Mouse (Mus musculus): ENCODE results near the gene Gucy1a1.
"Not testable (repeated sequence)": the region's sequence is repeated elsewhere in the genome, so short reads cannot be mapped to it uniquely, and the experiment has no call there.

Gucy1a1 gene

GRCm38 (mm10) chr3:82145126-82145901 is at the start of gene Gucy1a1:
Gene Gucy1a1, minus strand, starts transcription at chr3:82145789.
- no peak for DNase-seq (ENCODE audit: low spot score)

- no peak for DNase-seq (ENCODE audit: low spot score)
Measured at GRCm38 (mm10) chr3:82191559-82192245, 46.1 kb upstream of the Gucy1a1 start.

DNA sequence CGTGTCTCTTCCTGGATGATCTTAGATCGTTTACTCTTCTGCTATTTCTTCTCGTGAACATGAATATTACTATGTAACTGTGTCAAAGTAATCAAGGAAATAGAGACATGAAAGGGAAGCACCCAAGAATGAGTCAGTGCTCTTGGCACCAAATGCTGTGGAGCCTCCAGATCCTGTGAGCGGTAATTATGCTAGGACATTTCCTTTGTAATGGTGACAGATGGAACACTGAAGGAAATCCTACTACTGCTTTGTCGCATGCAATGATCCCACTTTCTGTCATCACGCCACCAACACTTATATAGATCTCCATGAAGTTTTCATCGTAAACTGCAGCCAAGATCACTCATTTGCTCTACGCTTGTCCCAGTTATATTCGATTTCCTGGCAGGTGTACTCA is 40.0 kb upstream of the Gucy1a1 start:
- no peak for DNase-seq (ENCODE audit: low spot score)

GRCm38 (mm10) chr3:82181500-82181899 is 35.9 kb upstream of the Gucy1a1 start:
- no peak for DNase-seq (ENCODE audit: low spot score)

- DNase-seq (ENCODE audit: low spot score): no peak
Measured at GRCm38 (mm10) chr3:82180253-82180652, 34.7 kb upstream of the Gucy1a1 start.

DNA sequence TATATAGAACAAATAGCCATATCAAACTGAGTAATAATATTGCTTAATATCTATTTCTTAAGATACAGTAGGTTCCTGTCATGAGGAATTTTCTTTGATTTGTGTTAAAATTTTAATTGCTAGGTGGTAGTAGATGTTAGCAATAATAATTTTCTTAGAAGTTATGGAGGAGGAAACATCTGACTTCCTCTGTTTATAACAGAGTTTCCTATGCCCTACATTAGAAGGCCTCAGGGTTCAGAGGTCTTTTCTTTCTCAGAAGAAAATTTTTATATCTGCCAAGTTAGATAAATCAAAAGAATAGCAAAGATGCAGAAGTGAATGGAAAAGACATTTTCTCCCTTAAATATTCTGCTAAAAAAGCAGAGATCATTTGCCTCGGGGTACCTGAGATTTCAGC is 29.9 kb upstream of the Gucy1a1 start:
- no peak for DNase-seq (ENCODE audit: low spot score)

GRCm38 (mm10) chr3:82167064-82167463 is 21.5 kb upstream of the Gucy1a1 start:
- DNase-seq (ENCODE audit: low spot score): no peak

GRCm38 (mm10) chr3:82165937-82166336 is 20.3 kb upstream of the Gucy1a1 start:
- no peak for DNase-seq (ENCODE audit: low spot score)

- not testable (repeated sequence) for DNase-seq (ENCODE audit: low spot score)
Measured at GRCm38 (mm10) chr3:82162992-82163391, 17.4 kb upstream of the Gucy1a1 start.

DNA sequence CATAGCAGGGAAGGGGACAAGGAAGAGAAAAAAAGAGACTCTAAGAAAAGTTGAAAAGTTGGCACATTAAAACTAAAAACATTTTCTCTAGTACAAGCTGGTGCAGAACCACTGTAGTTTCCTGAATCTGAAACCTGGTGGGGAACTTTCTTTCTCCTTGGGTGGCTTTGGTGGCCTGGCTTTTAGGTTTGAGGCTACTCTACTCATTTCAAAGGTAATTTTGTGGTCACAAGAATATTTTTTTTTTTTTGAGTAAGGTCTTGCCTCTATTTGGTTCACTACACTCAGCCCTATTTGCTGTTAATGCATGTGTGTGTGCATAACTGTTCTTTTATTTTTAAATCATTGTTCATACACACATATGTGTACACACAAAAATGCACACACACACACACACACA is 389 bp upstream of the Gucy1a1 start:
- DNase-seq (ENCODE audit: low spot score): no peak

DNA sequence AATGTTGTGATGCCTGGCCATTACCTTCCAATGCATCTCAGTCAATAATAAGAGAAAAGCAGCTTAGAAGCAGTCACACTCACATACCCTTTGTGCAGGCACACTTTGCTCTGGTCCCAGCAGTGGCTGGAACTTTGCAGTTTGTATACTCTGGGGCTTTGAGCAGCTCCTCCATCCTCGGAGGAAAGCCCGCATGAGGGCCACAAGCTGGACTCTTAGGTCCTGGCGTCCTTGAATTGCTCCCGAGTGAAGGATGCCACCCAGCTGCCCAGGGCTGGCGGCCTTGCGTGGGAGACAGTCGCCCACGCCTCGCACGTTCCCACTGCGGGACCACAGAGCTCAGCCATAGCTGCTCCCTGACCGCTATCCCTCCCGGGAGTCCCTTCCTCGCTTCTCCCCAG is 864 bp downstream of the Gucy1a1 start:
- no peak for DNase-seq (ENCODE audit: low spot score)

DNA sequence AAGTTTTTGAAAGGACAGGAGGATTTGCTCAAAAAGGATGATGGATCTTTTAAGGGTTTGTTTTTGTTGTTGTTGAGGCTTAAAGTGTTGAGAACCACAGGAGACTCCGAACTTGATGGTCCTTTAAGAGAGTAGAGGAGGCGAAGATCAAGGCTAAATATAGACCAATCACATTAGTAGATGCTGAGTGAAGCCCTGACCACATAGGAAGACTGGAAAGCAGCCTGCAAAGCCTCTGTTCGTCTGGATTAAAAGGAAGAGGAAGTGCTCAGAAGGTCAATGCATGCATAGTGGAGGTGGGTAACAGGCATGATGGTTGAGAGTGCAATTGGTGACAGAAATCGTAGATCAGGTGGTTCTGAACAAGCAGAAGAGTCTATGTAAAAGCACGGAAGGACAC is 4.8 kb downstream of the Gucy1a1 start:
- no peak for DNase-seq (ENCODE audit: low spot score)

GRCm38 (mm10) chr3:82138002-82138667 is 7.5 kb downstream of the Gucy1a1 start:
- no peak for DNase-seq (ENCODE audit: low spot score)

GRCm38 (mm10) chr3:82135483-82135882 is 10.1 kb downstream of the Gucy1a1 start:
- DNase-seq (ENCODE audit: low spot score): no peak

DNA sequence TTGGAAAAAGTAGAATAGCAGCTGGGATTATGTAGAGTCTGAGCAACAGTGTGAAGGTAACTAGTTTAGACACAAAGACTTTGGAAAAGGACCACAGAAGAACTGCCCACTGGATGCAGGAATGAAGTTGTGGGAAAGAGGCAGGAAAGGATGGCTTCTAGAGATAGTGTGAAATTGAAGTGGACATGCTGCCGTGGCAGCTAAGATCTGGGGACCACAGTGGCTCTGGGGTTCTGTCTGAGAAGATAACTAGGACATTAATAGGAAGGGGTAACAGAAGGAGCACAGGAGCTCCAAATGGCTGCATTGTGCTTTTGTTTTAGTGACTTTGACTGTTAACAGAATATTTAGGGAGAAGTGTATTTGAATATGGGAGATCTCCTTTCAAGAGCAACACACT is 16.3 kb downstream of the Gucy1a1 start:
- DNase-seq (ENCODE audit: low spot score): no peak

DNA sequence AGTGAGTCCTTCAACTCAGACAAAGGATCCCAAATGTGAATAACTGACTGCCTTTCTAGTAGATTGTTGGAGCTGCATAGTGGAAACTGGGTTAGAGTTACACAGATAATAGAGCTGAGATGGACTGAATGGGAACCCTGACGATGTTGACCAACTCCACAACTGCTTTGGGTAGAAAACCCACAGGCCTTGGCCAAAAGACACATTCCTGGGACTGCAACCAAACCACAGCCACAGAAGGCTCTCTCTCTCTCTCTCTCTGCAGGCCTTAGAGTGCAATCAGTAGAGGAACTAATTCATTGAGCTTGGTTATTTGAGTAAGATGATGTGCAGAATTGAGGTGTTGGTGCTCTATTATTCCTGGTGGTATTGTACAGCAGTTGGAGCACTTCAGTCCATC is 21.0 kb downstream of the Gucy1a1 start:
- no peak for DNase-seq (ENCODE audit: low spot score)

GRCm38 (mm10) chr3:82118916-82119315 is 26.7 kb downstream of the Gucy1a1 start:
- DNase-seq (ENCODE audit: low spot score): no peak

GRCm38 (mm10) chr3:82112439-82112838 is 33.1 kb downstream of the Gucy1a1 start:
- no peak for DNase-seq (ENCODE audit: low spot score)

- no peak for DNase-seq (ENCODE audit: low spot score)
Measured at GRCm38 (mm10) chr3:82111986-82112385, 33.6 kb downstream of the Gucy1a1 start.

DNA sequence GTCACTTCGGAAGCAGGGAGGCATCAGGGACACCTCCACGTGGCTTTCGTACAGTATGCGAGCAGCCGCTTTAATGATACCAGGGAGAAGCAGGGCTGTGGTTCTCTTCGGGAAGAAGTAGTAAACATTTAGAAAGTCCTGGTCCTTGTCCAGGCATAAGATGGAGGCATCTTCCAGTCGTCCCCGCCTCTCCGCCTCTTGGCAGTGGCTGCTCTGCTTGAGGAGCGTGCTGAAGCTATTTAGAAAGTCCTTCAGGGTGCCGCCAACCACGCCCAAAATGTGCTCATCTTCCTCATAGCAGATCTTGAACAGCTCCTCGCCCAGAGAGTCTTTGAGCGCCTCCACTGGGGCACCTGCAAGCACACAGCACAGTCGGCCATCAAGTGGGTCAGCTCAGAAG is 36.6 kb downstream of the Gucy1a1 start:
- no peak for DNase-seq (ENCODE audit: low spot score)

DNA sequence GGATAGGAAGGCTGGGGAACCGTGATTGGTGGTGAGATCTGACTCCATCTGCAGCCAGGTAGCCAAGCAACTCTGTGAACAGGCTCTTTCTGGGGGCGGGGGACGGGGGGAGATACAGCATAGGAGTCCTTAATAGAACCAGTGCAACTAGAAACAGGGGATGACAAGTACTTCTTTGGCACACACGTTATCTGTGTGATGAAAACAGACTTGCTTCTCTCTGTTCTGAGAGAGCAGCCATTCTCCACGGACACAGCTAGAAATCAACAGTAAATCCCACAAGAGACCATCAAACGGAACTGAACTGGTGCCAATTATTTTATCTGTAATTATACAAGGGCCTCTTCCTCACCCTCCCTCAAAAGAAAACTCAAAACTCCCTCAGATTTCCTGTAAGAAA is 41.4 kb downstream of the Gucy1a1 start:
- DNase-seq (ENCODE audit: low spot score): no peak

DNA sequence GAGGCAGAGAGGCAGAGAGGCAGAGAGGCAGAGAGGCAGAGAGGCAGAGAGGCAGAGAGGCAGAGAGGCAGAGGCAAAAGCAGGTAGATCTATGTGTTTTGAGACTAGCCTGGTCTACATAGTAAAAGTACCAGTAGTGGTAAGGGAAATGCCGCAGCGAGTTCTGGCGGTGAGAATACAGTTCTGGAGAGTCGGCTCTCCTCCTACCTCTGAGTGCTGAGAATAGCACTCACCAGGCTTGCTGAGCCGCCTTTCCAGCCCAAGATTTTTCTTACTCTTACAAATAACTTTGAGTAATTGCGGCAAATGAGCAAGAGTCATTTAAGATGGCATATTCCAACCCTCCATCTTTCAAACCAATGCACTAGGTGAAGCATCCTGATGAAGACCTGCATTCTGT is 46.5 kb downstream of the Gucy1a1 start:
- no peak for DNase-seq (ENCODE audit: low spot score)

- DNase-seq (ENCODE audit: low spot score): no peak
Measured at GRCm38 (mm10) chr3:82096801-82097200, 48.8 kb downstream of the Gucy1a1 start.
